Mouse (Mus musculus) stomach, embryonic 14.5 days (tissue): ENCODE measurements around the gene Sncg. TPM values are rescaled to one million over a fixed set of nuclear protein-coding genes. Genes with fewer than 3 reads are reported as not detected.
"Not testable (repeated sequence)": the region's sequence is repeated elsewhere in the genome, so short reads cannot be mapped to it uniquely, and the experiment has no call there.

Source experiments
- ATAC-seq: fragments of 200-750 bp; cut with Nextera tagmentation; 2 replicates; pipeline ENCODE4 v1.8.0; 2017; ENCODE audit warnings: low read depth, moderate TSS enrichment; ENCODE audit not compliant: insufficient number of reproducible peaks, insufficient read depth, low FRiP score
- H3K27ac ChIP-seq: fragments of 300-500 bp; sonication (generic); 2 replicates; pipeline ENCODE4 v1.5.1; 2014; ENCODE audit warnings: mild to moderate bottlenecking, low read length, moderate library complexity, mixed read lengths
- H3K27me3 ChIP-seq: fragments of 300-500 bp; sonication (generic); 2 replicates; pipeline ENCODE4 v1.6.1; 2014; ENCODE audit warnings: low read length, control low read depth, mixed read lengths; ENCODE audit not compliant: control insufficient read depth, insufficient read depth
- H3K36me3 ChIP-seq: fragments of 300-500 bp; sonication (generic); 2 replicates; pipeline ENCODE4 v1.6.1; 2014; ENCODE audit warnings: mild to moderate bottlenecking, control low read depth, low read length, moderate library complexity, mixed read lengths; ENCODE audit not compliant: control insufficient read depth, insufficient read depth
- H3K4me1 ChIP-seq: fragments of 300-500 bp; sonication (generic); 2 replicates; pipeline ENCODE4 v1.6.1; 2014; ENCODE audit warnings: low read length, control low read depth, mixed read lengths; ENCODE audit not compliant: control insufficient read depth, insufficient read depth
- H3K4me2 ChIP-seq: fragments of 300-500 bp; sonication (generic); replicated peaks from 2 replicates; pipeline ENCODE4 v1.6.1; 2014; ENCODE audit warnings: low read depth, low read length, control low read depth
- H3K4me3 ChIP-seq: fragments of 300-500 bp; sonication (generic); 2 replicates; pipeline ENCODE4 v1.5.1; 2014; ENCODE audit warnings: low read depth, low read length, control low read depth
- H3K9ac ChIP-seq: fragments of 300-500 bp; sonication (generic); replicated peaks from 2 replicates; pipeline ENCODE4 v1.6.1; 2014; ENCODE audit warnings: low read depth, mild to moderate bottlenecking, control low read depth, low read length, moderate library complexity, mixed read lengths
- H3K9me3 ChIP-seq: fragments of 300-500 bp; sonication (generic); 2 replicates; pipeline ENCODE4 v1.6.1; 2016; ENCODE audit warnings: low read depth, low read length, control low read depth; ENCODE audit not compliant: control insufficient read depth
- WGBS: fragments of 180-500 bp; shearing (Covaris S2); extraction: QIAGEN DNeasy Blood & Tissue Kit; methylation state at CpG from one replicate; pipeline ENCODE4 v1.1.7; 2014; 5-methylcytosine and 5-hydroxymethylcytosine counted together
- polyA plus RNA-seq: library from polyadenylated mRNA; unstranded; fragments of >200 nt; fragmentation: Nextera tagmentation; extraction: Ambion mirVana; gene quantifications from 2 replicates; pipeline ENCODE4 v1.2.1, GENCODE M21; 2014

The Sncg gene
- polyA plus RNA-seq = 36.7 and 40.1 TPM in 2 replicates

DNA sequence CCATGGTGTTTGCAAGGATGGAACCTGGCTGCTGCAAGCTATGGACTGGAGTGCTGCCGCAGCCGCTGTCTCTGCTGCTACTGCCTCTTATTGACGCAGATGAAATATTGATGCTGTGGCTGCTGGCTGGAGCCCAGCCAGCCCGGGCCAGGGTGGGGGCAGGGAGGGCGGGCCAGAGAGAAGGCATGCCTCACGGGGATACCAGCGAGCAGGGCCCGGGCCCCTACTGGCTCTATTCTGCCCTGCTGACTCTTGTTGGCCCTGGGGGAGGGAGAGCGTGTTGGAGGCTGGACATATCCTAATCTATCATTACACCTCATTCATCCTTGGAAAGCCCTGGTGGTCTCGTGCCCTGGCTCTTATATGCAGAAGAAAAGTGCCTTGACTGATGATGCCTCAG lies at the start of gene Sncg:
TSS of gene Sncg (minus strand) at position 213 of the 400 bp plus-strand sequence.
- Histone ChIP-seq H3K27me3 (no peaks in the 10 kb centered on the region), H3K9me3 (no peaks in the 10 kb centered on the region), H3K4me2 (no peak within 1 kb of the TSS), H3K27ac (no peak within 1 kb of the TSS), H3K36me3 (no peaks in the 10 kb centered on the region), H3K4me1 (peaks cover 16% of the 10 kb centered on the region; the same call in 1 of the 2 replicates), H3K9ac (no peak within 1 kb of the TSS; the same call in 1 of the 2 replicates), H3K4me3 (no peak within 1 kb of the TSS; the same call in 1 of the 2 replicates)
- ATAC-seq = no peak
- WGBS = 10% methylated on average over 10 of the region's 10 CpGs

DNA sequence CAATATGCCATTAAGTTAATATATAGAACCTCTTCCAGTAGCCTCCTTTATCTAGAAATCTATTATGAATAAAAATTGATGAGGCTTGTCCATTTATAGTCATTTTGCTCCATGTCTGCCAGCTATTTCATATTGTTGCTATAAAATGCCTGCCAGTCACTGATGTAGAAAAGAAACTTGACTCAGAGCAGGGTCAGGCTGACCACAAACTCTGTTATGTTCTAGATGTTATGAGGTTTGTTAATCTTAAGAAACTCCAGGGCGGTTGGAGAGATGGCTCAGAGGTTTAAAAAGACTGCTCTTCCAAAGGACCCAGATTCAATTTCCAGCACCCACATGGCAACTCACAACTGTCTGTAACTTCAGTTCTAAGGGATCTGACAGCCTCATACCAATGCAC lies 46.5 kb upstream of the Sncg start:
- Histone ChIP-seq H3K9me3 (no peaks in the 10 kb centered on the region), H3K4me2 (no peak overlapping the region), H3K4me1 (no peaks in the 10 kb centered on the region), H3K4me3 (no peak overlapping the region), H3K9ac (no peak overlapping the region), H3K27ac (no peak overlapping the region), H3K36me3 (peaks cover 55% of the 10 kb centered on the region), H3K27me3 (no peaks in the 10 kb centered on the region)
- no peak for ATAC-seq
- WGBS = 84% methylated on average over 1 of the region's 1 CpGs

DNA sequence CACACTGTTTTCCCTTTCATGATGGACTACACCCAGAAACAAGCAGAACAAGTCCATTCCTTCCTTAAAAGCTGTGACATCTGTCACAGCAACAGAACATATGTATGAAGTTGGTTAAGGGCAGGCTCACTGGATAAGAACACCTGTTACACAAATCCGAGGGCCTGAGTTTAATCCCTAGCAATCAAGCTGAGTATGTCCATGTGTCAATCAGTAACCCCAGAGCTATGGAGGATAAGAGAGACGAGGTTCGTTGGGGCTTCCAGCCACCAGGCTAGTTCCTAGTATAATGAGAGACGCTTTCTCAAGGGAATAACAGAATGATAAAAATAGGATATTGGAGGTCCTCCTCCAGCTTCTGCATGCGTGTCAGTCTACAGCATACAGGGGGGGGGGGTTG lies 42.9 kb upstream of the Sncg start:
- peaks cover 55% of the 10 kb centered on the region for H3K36me3 ChIP-seq
- H3K27ac ChIP-seq = no peak overlapping the region

DNA sequence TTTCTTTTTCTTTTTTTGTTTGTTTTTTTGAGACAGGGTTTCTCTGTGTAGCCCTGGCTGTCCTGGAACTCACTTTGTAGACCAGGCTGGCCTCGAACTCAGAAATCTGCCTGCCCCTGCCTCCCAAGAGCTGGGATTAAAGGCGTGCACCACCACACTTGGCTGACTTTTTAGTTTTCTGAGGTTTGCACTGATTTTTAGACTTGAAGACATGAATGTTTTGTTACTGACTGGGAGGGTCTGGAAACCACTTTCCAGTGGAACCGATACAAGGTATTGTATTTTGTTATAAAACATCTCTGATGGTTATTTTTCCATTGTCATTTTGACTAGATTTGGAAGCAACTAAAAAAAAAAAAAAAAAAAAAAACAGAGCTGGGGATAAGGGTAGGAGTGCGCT lies 42.4 kb upstream of the Sncg start:
- WGBS = 94% methylated on average over 4 of the region's 4 CpGs
- not testable (repeated sequence) for H3K27me3 ChIP-seq, H3K9ac ChIP-seq, H3K4me1 ChIP-seq, H3K9me3 ChIP-seq, H3K4me3 ChIP-seq, H3K27ac ChIP-seq, ATAC-seq, H3K4me2 ChIP-seq
- peaks cover 54% of the 10 kb centered on the region for H3K36me3 ChIP-seq

More for the DNA sequence above, 42.9 kb upstream of the Sncg start:
- H3K4me3 ChIP-seq = no peak overlapping the region
- no peak for ATAC-seq
- 85% methylated on average over 5 of the region's 5 CpGs for WGBS
- H3K27me3 ChIP-seq = no peaks in the 10 kb centered on the region
- H3K4me2 ChIP-seq = no peak overlapping the region
- no peaks in the 10 kb centered on the region for H3K4me1 ChIP-seq
- H3K9ac ChIP-seq = no peak overlapping the region
- no peaks in the 10 kb centered on the region for H3K9me3 ChIP-seq

DNA sequence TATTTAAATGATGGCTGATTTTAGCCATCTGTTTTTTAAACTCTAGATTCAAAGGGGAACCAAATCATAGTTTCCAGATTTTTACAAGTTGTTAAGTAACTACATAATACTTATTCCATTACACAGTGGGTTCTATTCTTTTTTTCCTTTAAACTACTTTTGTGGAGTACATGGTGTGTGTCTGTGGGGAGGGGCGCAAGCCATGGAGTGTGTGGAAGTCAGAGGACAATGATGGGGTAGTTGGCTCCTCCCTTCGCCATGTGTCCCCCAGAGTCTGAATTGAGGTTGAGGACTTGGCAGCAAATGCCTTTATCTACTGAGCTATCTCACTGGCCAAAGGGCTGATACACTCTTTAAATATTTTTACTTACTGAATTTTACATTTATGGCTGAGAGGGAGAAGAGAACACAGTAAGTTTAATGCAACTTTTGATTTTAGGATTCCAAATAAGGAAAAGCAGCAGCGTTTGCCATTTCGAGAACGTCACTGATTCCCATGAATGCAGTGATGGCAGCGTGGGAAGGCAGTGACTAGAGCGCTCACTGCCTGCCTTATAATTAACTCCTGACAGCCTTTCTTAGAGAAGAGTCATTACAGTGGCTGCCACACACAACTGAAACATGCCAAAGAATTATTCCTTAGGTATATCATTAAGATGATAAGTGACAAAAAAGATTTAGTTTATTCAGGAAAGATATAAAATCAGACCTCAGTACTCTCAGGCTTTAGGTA lies 37.7 kb upstream of the Sncg start:
- Histone ChIP-seq H3K4me3 (no peak overlapping the region), H3K9me3 (no peaks in the 10 kb centered on the region), H3K9ac (no peak overlapping the region), H3K27me3 (no peaks in the 10 kb centered on the region), H3K36me3 (peaks cover 43% of the 10 kb centered on the region), H3K4me2 (no peak overlapping the region), H3K4me1 (no peaks in the 10 kb centered on the region), H3K27ac (no peak overlapping the region)
- no peak for ATAC-seq
- WGBS = 87% methylated on average over 7 of the region's 7 CpGs

DNA sequence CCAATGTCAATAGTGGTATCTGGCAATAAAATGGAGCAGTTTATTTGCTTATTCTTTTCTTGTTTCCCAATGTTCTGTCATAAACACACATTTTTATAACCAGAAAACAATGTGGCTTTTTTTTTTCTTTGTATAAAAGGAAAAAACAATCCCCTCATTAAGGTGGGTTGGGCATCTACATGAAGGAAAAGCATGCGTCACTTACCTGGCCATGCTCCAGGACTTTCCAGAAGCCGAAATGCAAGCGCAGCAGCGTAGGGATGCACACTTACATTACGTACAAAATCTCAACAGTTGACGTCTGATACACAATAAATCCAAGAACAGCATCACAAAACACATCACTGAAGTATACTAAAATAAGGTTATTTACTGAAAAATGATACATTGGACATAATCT lies 36.1 kb upstream of the Sncg start:
- peaks cover 50% of the 10 kb centered on the region for H3K36me3 ChIP-seq

DNA sequence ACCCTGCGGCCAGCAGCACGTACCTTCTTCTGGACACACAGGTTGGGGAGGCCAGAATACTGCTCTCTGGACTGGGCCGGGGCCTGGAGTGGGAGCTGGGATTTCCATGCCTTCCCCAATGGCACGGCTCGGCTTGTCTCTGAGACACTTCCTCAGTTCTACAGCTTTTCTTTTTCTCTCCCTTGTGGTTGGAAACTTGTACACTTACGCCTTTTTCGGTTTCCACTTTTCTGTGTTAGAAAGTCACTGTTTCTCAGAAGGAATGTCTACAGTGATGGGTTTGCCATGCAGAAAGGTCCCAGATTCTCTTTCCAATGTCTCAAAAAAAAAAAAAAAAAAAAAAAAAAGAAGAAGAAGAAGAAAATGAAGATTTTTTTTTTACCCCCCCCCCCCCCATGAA lies 28.8 kb upstream of the Sncg start:
- H3K9me3 ChIP-seq = no peaks in the 10 kb centered on the region
- H3K36me3 ChIP-seq = peaks cover 30% of the 10 kb centered on the region
- H3K4me3 ChIP-seq = no peak overlapping the region
- WGBS = 97% methylated on average over 7 of the region's 7 CpGs
- no peak overlapping the region for H3K27ac ChIP-seq
- no peaks in the 10 kb centered on the region for H3K4me1 ChIP-seq
- ATAC-seq = no peak
- no peak overlapping the region for H3K4me2 ChIP-seq
- no peak overlapping the region for H3K9ac ChIP-seq
- H3K27me3 ChIP-seq = no peaks in the 10 kb centered on the region

More for the DNA sequence above, 36.1 kb upstream of the Sncg start:
- H3K27ac ChIP-seq = no peak overlapping the region
- H3K4me1 ChIP-seq = no peaks in the 10 kb centered on the region
- no peaks in the 10 kb centered on the region for H3K9me3 ChIP-seq
- H3K27me3 ChIP-seq = no peaks in the 10 kb centered on the region
- no peak overlapping the region for H3K4me3 ChIP-seq
- ATAC-seq = no peak
- WGBS = 94% methylated on average over 6 of the region's 6 CpGs
- H3K4me2 ChIP-seq = no peak overlapping the region
- no peak overlapping the region for H3K9ac ChIP-seq

DNA sequence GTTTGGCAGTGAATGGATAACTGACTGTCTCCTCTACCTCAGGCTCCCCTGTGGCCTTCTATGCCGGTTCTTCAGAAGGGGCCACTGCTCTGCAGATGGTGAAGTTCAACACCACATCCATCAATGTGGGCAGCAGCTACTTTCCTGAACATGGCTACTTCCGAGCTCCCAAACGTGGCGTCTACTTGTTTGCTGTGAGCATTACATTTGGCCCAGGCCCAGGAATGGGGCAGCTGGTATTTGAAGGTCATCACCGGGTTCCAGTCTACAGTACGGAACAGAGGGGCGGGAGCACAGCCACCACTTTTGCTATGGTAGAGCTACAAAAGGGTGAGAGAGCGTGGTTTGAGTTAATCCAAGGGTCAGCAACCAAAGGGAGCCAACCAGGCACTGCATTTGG lies 28.3 kb upstream of the Sncg start:
- no peak for ATAC-seq
- Histone ChIP-seq H3K27ac (no peak overlapping the region), H3K4me3 (no peak overlapping the region), H3K4me2 (no peak overlapping the region), H3K9ac (no peak overlapping the region), H3K4me1 (no peaks in the 10 kb centered on the region), H3K9me3 (no peaks in the 10 kb centered on the region), H3K36me3 (peaks cover 30% of the 10 kb centered on the region), H3K27me3 (no peaks in the 10 kb centered on the region)
- WGBS = 79% methylated on average over 8 of the region's 8 CpGs

DNA sequence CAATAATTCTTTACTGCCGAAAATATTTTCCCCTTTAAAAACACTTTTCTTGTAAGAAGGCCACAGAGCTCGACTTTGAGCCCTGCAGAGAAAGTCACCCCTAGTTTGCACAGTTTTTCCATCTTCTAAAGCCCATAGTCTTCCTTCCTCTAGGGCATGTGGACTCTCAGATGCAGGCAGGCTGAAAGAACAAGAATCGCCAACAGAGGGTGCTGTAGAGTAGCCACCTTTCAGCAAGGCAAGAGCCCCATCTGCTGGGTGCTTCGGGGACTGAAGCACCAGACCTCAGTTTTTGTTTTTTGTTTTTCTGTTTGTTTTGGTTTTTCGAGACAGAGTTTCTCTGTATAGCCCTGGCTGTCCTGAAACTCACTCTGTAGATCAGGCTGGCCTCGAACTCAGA lies 26.5 kb upstream of the Sncg start:
- Histone ChIP-seq H3K4me2 (no peak overlapping the region), H3K27ac (no peak overlapping the region), H3K9ac (no peak overlapping the region), H3K36me3 (peaks cover 19% of the 10 kb centered on the region), H3K4me1 (no peaks in the 10 kb centered on the region), H3K27me3 (no peaks in the 10 kb centered on the region), H3K9me3 (no peaks in the 10 kb centered on the region), H3K4me3 (no peak overlapping the region)
- no peak for ATAC-seq
- WGBS = 56% methylated on average over 6 of the region's 6 CpGs
